Mouse (Mus musculus) MEL (cell line): ENCODE measurements around the gene Eif2b3.

Experiments used
- CTCF ChIP-seq, 3 experiments: IDR thresholded peaks in 2 of 3; conservative IDR thresholded peaks in 1 of 3; 2 replicates each; pipeline ENCODE4 v1.5.1; 2011 to 2012; ENCODE audit warnings: low read length in 3 of 3, low read depth in 2 of 3, mild to moderate bottlenecking in 2 of 3, improper control_type of control experiment in 1 of 3, inconsistent platforms in 1 of 3, mixed read lengths in 1 of 3, moderate library complexity in 1 of 3; ENCODE audit not compliant: control insufficient read depth in 1 of 3, insufficient read depth in 1 of 3, poor library complexity in 1 of 3, severe bottlenecking in 1 of 3
- ZNF384 ChIP-seq: IDR thresholded peaks from 2 replicates; pipeline ENCODE4 v1.6.1; 2012; ENCODE audit warnings: low read depth, mild to moderate bottlenecking, inconsistent platforms, low read length, improper control_type of control experiment

- TF ChIP-seq CTCF (IDR thresholded peaks at IDR 0.05 in 2 of 3, conservative IDR thresholded peaks at IDR 0.05 in 1 of 3; ENCODE audit: control insufficient read depth in 1 of 3, insufficient read depth in 1 of 3, low read depth in 2 of 3, low read length in 3 of 3, poor library complexity in 1 of 3, severe bottlenecking in 1 of 3), result no peak
- TF ChIP-seq ZNF384, result no peak
Measured at GRCm38 (mm10) chr4:117131198-117131597, 112.0 kb downstream of the Eif2b3 start.
